Mouse (Mus musculus): ENCODE data around the gene Casp9. TPM values are rescaled to one million over a fixed set of nuclear protein-coding genes. Genes with fewer than 3 reads are reported as not detected.

Gene Casp9
- total and polyA plus RNA-seq, 3 experiments: 2.8 to 6.4 TPM; not detected in 1

DNA sequence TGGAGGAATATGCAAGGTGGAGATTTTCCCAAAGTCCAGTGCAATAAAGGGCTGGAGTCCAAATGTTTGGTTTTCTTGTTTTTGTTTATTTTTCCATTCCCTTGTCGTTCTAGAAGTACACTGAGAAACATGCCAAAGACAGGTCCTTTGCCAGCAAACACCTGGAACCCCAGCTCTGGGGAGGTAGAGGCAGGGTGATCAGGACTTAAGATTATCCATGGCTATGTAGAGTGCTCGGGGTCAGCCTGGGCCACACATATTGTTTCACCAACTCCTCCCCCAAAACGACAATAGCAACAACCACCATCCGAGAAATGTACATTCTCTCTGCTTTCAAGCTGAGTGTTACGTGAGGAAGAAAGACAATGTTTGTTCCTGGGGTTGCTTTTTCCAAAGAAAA lies 32.6 kb downstream of the Casp9 start, which contains the start of gene Cela2a:
Gene Cela2a, minus strand, starts transcription at position 101 of the 400 bp plus-strand sequence.
- Histone ChIP-seq H3K9me3 (replicated peaks; ENCODE audit: insufficient read depth, low read length) (no peaks in the 10 kb centered on the region), H3K79me2 (ENCODE audit: control insufficient read depth, insufficient read depth, low read length, poor library complexity) (no peaks in the 10 kb centered on the region), H3K4me3 (ENCODE audit: control insufficient read depth in 1 of 2, insufficient read depth in 1 of 2, low read depth in 2 of 2, low read length in 2 of 2) (no peak within 1 kb of the TSS), H3K27me3 (ENCODE audit: control insufficient read depth in 1 of 2, insufficient read depth in 2 of 2, low read length in 2 of 2) (no peaks in the 10 kb centered on the region), H3K36me3 (ENCODE audit: control insufficient read depth in 1 of 2, insufficient read depth in 2 of 2, low read length in 2 of 2) (no peaks in the 10 kb centered on the region), H3K27ac (ENCODE audit: control insufficient read depth, low read depth, low read length) (no peak within 1 kb of the TSS), H3K4me1 (ENCODE audit: control insufficient read depth in 1 of 2, insufficient read depth in 2 of 2, low read length in 2 of 2) (no peaks in the 10 kb centered on the region), H3K9ac (ENCODE audit: control insufficient read depth, low read depth, low read length, poor library complexity, severe bottlenecking) (no peak within 1 kb of the TSS)
- TF ChIP-seq MYB (IDR thresholded peaks at IDR 0.05; ENCODE audit: low read depth, low read length) (no peak), TAL1 (IDR thresholded peaks at IDR 0.05; ENCODE audit: low read length) (no peak), RCOR1 (IDR thresholded peaks at IDR 0.05; ENCODE audit: low read depth, low read length) (no peak)
- no peak for DNase-seq (ENCODE audit: low read depth, low spot score)

- Histone ChIP-seq H3K36me3 (ENCODE audit: control insufficient read depth in 1 of 2, insufficient read depth in 2 of 2, low read length in 2 of 2) (no peaks in the 10 kb centered on the region), H3K9me3 (replicated peaks; ENCODE audit: insufficient read depth, low read length) (no peaks in the 10 kb centered on the region), H3K79me2 (ENCODE audit: control insufficient read depth, insufficient read depth, low read length, poor library complexity) (no peaks in the 10 kb centered on the region), H3K9ac (ENCODE audit: control insufficient read depth, low read depth, low read length, poor library complexity, severe bottlenecking) (no peak overlapping the region), H3K4me1 (ENCODE audit: control insufficient read depth in 1 of 2, insufficient read depth in 2 of 2, low read length in 2 of 2) (no peaks in the 10 kb centered on the region), H3K27me3 (ENCODE audit: control insufficient read depth in 1 of 2, insufficient read depth in 2 of 2, low read length in 2 of 2) (no peaks in the 10 kb centered on the region; a peak in 1 of 4 replicates), H3K4me3 (ENCODE audit: control insufficient read depth in 1 of 2, insufficient read depth in 1 of 2, low read depth in 2 of 2, low read length in 2 of 2) (no peak overlapping the region), H3K27ac (ENCODE audit: control insufficient read depth, low read depth, low read length) (no peak overlapping the region)
- no peak for TF ChIP-seq USF2 (IDR thresholded peaks at IDR 0.05; ENCODE audit: borderline replicate concordance in 1 of 2, insufficient read depth in 1 of 2, low read depth in 1 of 2, low read length in 2 of 2)
- no peak for TF ChIP-seq MAX (IDR thresholded peaks at IDR 0.05; ENCODE audit: low read length)
- no peak for TF ChIP-seq ETS1 (IDR thresholded peaks at IDR 0.05; ENCODE audit: low read depth, low read length)
- TF ChIP-seq MAFK (IDR thresholded peaks at IDR 0.05; ENCODE audit: borderline replicate concordance, low read depth, low read length): no peak
- no peak for TF ChIP-seq GATA1 (IDR thresholded peaks at IDR 0.05; ENCODE audit: low read depth, low read length)
- TF ChIP-seq RAD21 (IDR thresholded peaks at IDR 0.05; ENCODE audit: low read depth, low read length): no peak
- no peak for TF ChIP-seq TBP (IDR thresholded peaks at IDR 0.05; ENCODE audit: low read depth, low read length)
- no peak for TF ChIP-seq CHD1 (IDR thresholded peaks at IDR 0.05; ENCODE audit: low read depth, low read length)
- no peak for TF ChIP-seq TCF12 (IDR thresholded peaks at IDR 0.05; ENCODE audit: low read depth, low read length)
- no peak for TF ChIP-seq POLR2AphosphoS2 (IDR thresholded peaks at IDR 0.05; ENCODE audit: low read length)
- TF ChIP-seq GABPA (IDR thresholded peaks at IDR 0.05; ENCODE audit: low read depth, low read length): no peak
- no peak for TF ChIP-seq MYB (IDR thresholded peaks at IDR 0.05; ENCODE audit: low read depth, low read length)
- no peak for TF ChIP-seq SMC3 (IDR thresholded peaks at IDR 0.05; ENCODE audit: low read depth, low read length)
- no peak for TF ChIP-seq USF1 (IDR thresholded peaks at IDR 0.05; ENCODE audit: low read depth, low read length)
- TF ChIP-seq JUND (IDR thresholded peaks at IDR 0.05; ENCODE audit: low read depth, low read length): no peak
- no peak for DNase-seq (ENCODE audit: low read depth, low spot score)
Observed at GRCm38 (mm10) chr4:141827401-141827800, 34.0 kb downstream of the Casp9 start.
